Mouse (Mus musculus): ENCODE results near the gene Exoc3. TPM values are rescaled to one million over a fixed set of nuclear protein-coding genes. Genes with fewer than 3 reads are reported as not detected.

Exoc3 gene
- 113 and 121 TPM in 2 replicates for polyA plus RNA-seq (2014; fragmentation: Nextera tagmentation; extraction: Ambion mirVana)

GRCm38 (mm10) chr13:74208317-74208985, at the start of gene Exoc3:
Gene Exoc3, minus strand, starts transcription at chr13:74208732.
- WGBS: 0% methylated on average over 39 of the region's 39 CpGs
- H3K9me3 ChIP-seq (ENCODE audit: control insufficient read depth, low read length): no peaks in the 10 kb centered on the region
- peaks cover 15% of the 10 kb centered on the region for H3K4me1 ChIP-seq (ENCODE audit: control insufficient read depth, insufficient read depth, low read length)
- H3K9ac ChIP-seq (replicated peaks; ENCODE audit: low read depth, low read length): peak within 1 kb of the TSS; percentile 87
- no peaks in the 10 kb centered on the region for H3K27me3 ChIP-seq (ENCODE audit: control insufficient read depth, insufficient read depth, low read length)
- ATAC-seq (ENCODE audit: low read depth): peak; percentile 100
- peak within 1 kb of the TSS; percentile 89 for H3K27ac ChIP-seq (ENCODE audit: low read depth, low read length)
- peak within 1 kb of the TSS; percentile 93 for H3K4me2 ChIP-seq (ENCODE audit: low read depth, low read length)
- peaks cover 7% of the 10 kb centered on the region; the same call in 1 of the 2 replicates for H3K36me3 ChIP-seq (ENCODE audit: control insufficient read depth, insufficient read depth, low read length)
- peak within 1 kb of the TSS; percentile 74 for H3K4me3 ChIP-seq (ENCODE audit: low read depth, low read length)

- ATAC-seq (ENCODE audit: low read depth): no peak
- H3K27me3 ChIP-seq (ENCODE audit: control insufficient read depth, insufficient read depth, low read length): no peaks in the 10 kb centered on the region
- no peaks in the 10 kb centered on the region for H3K36me3 ChIP-seq (ENCODE audit: control insufficient read depth, insufficient read depth, low read length)
- no peaks in the 10 kb centered on the region for H3K4me1 ChIP-seq (ENCODE audit: control insufficient read depth, insufficient read depth, low read length)
- H3K27ac ChIP-seq (ENCODE audit: low read depth, low read length): no peak overlapping the region
- no peak overlapping the region for H3K9ac ChIP-seq (replicated peaks; ENCODE audit: low read depth, low read length)
- H3K4me3 ChIP-seq (ENCODE audit: low read depth, low read length): no peak overlapping the region
- H3K4me2 ChIP-seq (ENCODE audit: low read depth, low read length): no peak overlapping the region
- H3K9me3 ChIP-seq (ENCODE audit: control insufficient read depth, low read length): no peaks in the 10 kb centered on the region
Observed at GRCm38 (mm10) chr13:74246494-74246893, 38.0 kb upstream of the Exoc3 start.

GRCm38 (mm10) chr13:74245899-74246231, 37.3 kb upstream of the Exoc3 start:
- Histone ChIP-seq H3K27ac (ENCODE audit: low read depth, low read length) (no peak overlapping the region), H3K9ac (replicated peaks; ENCODE audit: low read depth, low read length) (no peak overlapping the region), H3K27me3 (ENCODE audit: control insufficient read depth, insufficient read depth, low read length) (no peaks in the 10 kb centered on the region), H3K4me1 (ENCODE audit: control insufficient read depth, insufficient read depth, low read length) (no peaks in the 10 kb centered on the region), H3K9me3 (ENCODE audit: control insufficient read depth, low read length) (no peaks in the 10 kb centered on the region), H3K4me2 (ENCODE audit: low read depth, low read length) (peak overlapping the region; percentile 14; the same call in 1 of the 2 replicates), H3K36me3 (ENCODE audit: control insufficient read depth, insufficient read depth, low read length) (no peaks in the 10 kb centered on the region), H3K4me3 (ENCODE audit: low read depth, low read length) (no peak overlapping the region)
- 66% methylated on average over 4 of the region's 4 CpGs for WGBS
- ATAC-seq (ENCODE audit: low read depth): peak; percentile 56; the same call in 1 of the 2 replicates

GRCm38 (mm10) chr13:74245214-74245898, 36.8 kb upstream of the Exoc3 start:
- H3K27me3 ChIP-seq (ENCODE audit: control insufficient read depth, insufficient read depth, low read length): no peaks in the 10 kb centered on the region
- H3K9ac ChIP-seq (replicated peaks; ENCODE audit: low read depth, low read length): no peak overlapping the region
- H3K4me2 ChIP-seq (ENCODE audit: low read depth, low read length): peak overlapping the region; percentile 14; the same call in 1 of the 2 replicates
- ATAC-seq (ENCODE audit: low read depth): peak; percentile 98
- WGBS: 27% methylated on average over 17 of the region's 17 CpGs
- no peak overlapping the region for H3K4me3 ChIP-seq (ENCODE audit: low read depth, low read length)
- H3K36me3 ChIP-seq (ENCODE audit: control insufficient read depth, insufficient read depth, low read length): no peaks in the 10 kb centered on the region
- no peaks in the 10 kb centered on the region for H3K4me1 ChIP-seq (ENCODE audit: control insufficient read depth, insufficient read depth, low read length)
- H3K9me3 ChIP-seq (ENCODE audit: control insufficient read depth, low read length): no peaks in the 10 kb centered on the region
- no peak overlapping the region for H3K27ac ChIP-seq (ENCODE audit: low read depth, low read length)

- 74% methylated on average over 7 of the region's 7 CpGs for WGBS
- H3K27ac ChIP-seq (ENCODE audit: low read depth, low read length): no peak overlapping the region
- no peaks in the 10 kb centered on the region for H3K9me3 ChIP-seq (ENCODE audit: control insufficient read depth, low read length)
- H3K27me3 ChIP-seq (ENCODE audit: control insufficient read depth, insufficient read depth, low read length): no peaks in the 10 kb centered on the region
- H3K36me3 ChIP-seq (ENCODE audit: control insufficient read depth, insufficient read depth, low read length): no peaks in the 10 kb centered on the region
- H3K9ac ChIP-seq (replicated peaks; ENCODE audit: low read depth, low read length): no peak overlapping the region
- no peak overlapping the region for H3K4me2 ChIP-seq (ENCODE audit: low read depth, low read length)
- H3K4me1 ChIP-seq (ENCODE audit: control insufficient read depth, insufficient read depth, low read length): no peaks in the 10 kb centered on the region
- no peak overlapping the region for H3K4me3 ChIP-seq (ENCODE audit: low read depth, low read length)
- ATAC-seq (ENCODE audit: low read depth): no peak
Observed at GRCm38 (mm10) chr13:74237574-74237973, 29.0 kb upstream of the Exoc3 start.

GRCm38 (mm10) chr13:74220659-74221058, 12.1 kb upstream of the Exoc3 start:
- Histone ChIP-seq H3K4me2 (ENCODE audit: low read depth, low read length) (no peak overlapping the region), H3K4me1 (ENCODE audit: control insufficient read depth, insufficient read depth, low read length) (no peaks in the 10 kb centered on the region), H3K27ac (ENCODE audit: low read depth, low read length) (no peak overlapping the region), H3K9ac (replicated peaks; ENCODE audit: low read depth, low read length) (no peak overlapping the region), H3K27me3 (ENCODE audit: control insufficient read depth, insufficient read depth, low read length) (no peaks in the 10 kb centered on the region), H3K4me3 (ENCODE audit: low read depth, low read length) (no peak overlapping the region), H3K9me3 (ENCODE audit: control insufficient read depth, low read length) (no peaks in the 10 kb centered on the region), H3K36me3 (ENCODE audit: control insufficient read depth, insufficient read depth, low read length) (no peaks in the 10 kb centered on the region)
- ATAC-seq (ENCODE audit: low read depth): no peak
- 58% methylated on average over 1 of the region's 1 CpGs for WGBS

- Histone ChIP-seq H3K9me3 (ENCODE audit: control insufficient read depth, low read length) (no peaks in the 10 kb centered on the region), H3K9ac (replicated peaks; ENCODE audit: low read depth, low read length) (no peak overlapping the region), H3K4me1 (ENCODE audit: control insufficient read depth, insufficient read depth, low read length) (no peaks in the 10 kb centered on the region), H3K4me3 (ENCODE audit: low read depth, low read length) (no peak overlapping the region), H3K36me3 (ENCODE audit: control insufficient read depth, insufficient read depth, low read length) (no peaks in the 10 kb centered on the region), H3K27me3 (ENCODE audit: control insufficient read depth, insufficient read depth, low read length) (no peaks in the 10 kb centered on the region), H3K27ac (ENCODE audit: low read depth, low read length) (no peak overlapping the region), H3K4me2 (ENCODE audit: low read depth, low read length) (no peak overlapping the region)
- no peak for ATAC-seq (ENCODE audit: low read depth)
- WGBS: 81% methylated on average over 3 of the region's 3 CpGs
Observed at GRCm38 (mm10) chr13:74218441-74218840, 9.9 kb upstream of the Exoc3 start.

- H3K27ac ChIP-seq (ENCODE audit: low read depth, low read length): peak overlapping the region; percentile 89
- peak; percentile 59; the same call in 1 of the 2 replicates for ATAC-seq (ENCODE audit: low read depth)
Observed at GRCm38 (mm10) chr13:74208986-74209345, 434 bp upstream of the Exoc3 start.

GRCm38 (mm10) chr13:74196451-74196850, 12.1 kb downstream of the Exoc3 start:
- Histone ChIP-seq H3K4me2 (ENCODE audit: low read depth, low read length) (no peak overlapping the region), H3K4me1 (ENCODE audit: control insufficient read depth, insufficient read depth, low read length) (no peaks in the 10 kb centered on the region), H3K9ac (replicated peaks; ENCODE audit: low read depth, low read length) (no peak overlapping the region), H3K36me3 (ENCODE audit: control insufficient read depth, insufficient read depth, low read length) (peaks cover 32% of the 10 kb centered on the region), H3K27ac (ENCODE audit: low read depth, low read length) (no peak overlapping the region), H3K9me3 (ENCODE audit: control insufficient read depth, low read length) (no peaks in the 10 kb centered on the region), H3K4me3 (ENCODE audit: low read depth, low read length) (no peak overlapping the region), H3K27me3 (ENCODE audit: control insufficient read depth, insufficient read depth, low read length) (no peaks in the 10 kb centered on the region)
- 85% methylated on average over 3 of the region's 3 CpGs for WGBS
- ATAC-seq (ENCODE audit: low read depth): no peak

More at GRCm38 (mm10) chr13:74208986-74209345, 434 bp upstream of the Exoc3 start:
- Histone ChIP-seq H3K4me2 (ENCODE audit: low read depth, low read length) (peak overlapping the region; percentile 93), H3K9me3 (ENCODE audit: control insufficient read depth, low read length) (no peaks in the 10 kb centered on the region), H3K4me3 (ENCODE audit: low read depth, low read length) (peak overlapping the region; percentile 74), H3K9ac (replicated peaks; ENCODE audit: low read depth, low read length) (peak overlapping the region; percentile 87), H3K36me3 (ENCODE audit: control insufficient read depth, insufficient read depth, low read length) (0 out of 2 replicates have a peak, but pooled peaks cover 3% of the 10 kb centered on the region), H3K27me3 (ENCODE audit: control insufficient read depth, insufficient read depth, low read length) (no peaks in the 10 kb centered on the region), H3K4me1 (ENCODE audit: control insufficient read depth, insufficient read depth, low read length) (peaks cover 15% of the 10 kb centered on the region)
- 15% methylated on average over 12 of the region's 12 CpGs for WGBS

Data from neural tube, embryonic 14.5 days (tissue).